Mouse (Mus musculus) left cerebral cortex, postnatal 10 days (tissue): ENCODE measurements around the gene Rnf10. TPM values are rescaled to one million over a fixed set of nuclear protein-coding genes. Genes with fewer than 3 reads are reported as not detected.

Experiments
- DNase-seq, 2 experiments: peaks; one replicate each; pipeline ENCODE4 v3.0.0; 2021 to 2022; ENCODE audit warnings: low spot score in 2 of 2, mixed read lengths in 1 of 2; ENCODE audit errors: extremely low spot score in 1 of 2
- intact Hi-C: fragments of 180-260 bp; cut with DNase I; formaldehyde crosslinking; loops from one replicate; pipeline ENCODE4 v1.15.1; 2025
- total RNA-seq, 2 experiments: library from RNA; stranded (reverse); gene quantifications; 2 replicates each; pipeline ENCODE4 v1.2.3; 2021

The Rnf10 gene
- total RNA-seq, 2 experiments from 2014 or later, result 256 to 269 TPM

GRCm38 (mm10) chr5:115256909-115257546 lies 15.7 kb downstream of the Rnf10 start:
- intact Hi-C loops, result no loop called here
- DNase-seq, result peak in 1 of 2 experiments; percentile 13

- DNase-seq, result no peak
- intact Hi-C loops, result no loop called here
Measured at GRCm38 (mm10) chr5:115255472-115255871, 17.2 kb downstream of the Rnf10 start.

GRCm38 (mm10) chr5:115240191-115240590 lies 32.5 kb downstream of the Rnf10 start:
- intact Hi-C loops, result no loop called here
- peak in 1 of 2 experiments; percentile 22 for DNase-seq

GRCm38 (mm10) chr5:115238729-115239195 lies 33.9 kb downstream of the Rnf10 start:
- DNase-seq, result peak in 1 of 2 experiments; percentile 69
- intact Hi-C loops, result loop anchor here (5.0 kb wide), 2 partner anchors 111 to 261 kb away; no protein-coding TSS in a partner anchor

- peak; percentile 84 to 94 for DNase-seq
- intact Hi-C loops, result loop anchor here (5.0 kb wide), 2 partner anchors 111 to 261 kb away; no protein-coding TSS in a partner anchor
Measured at GRCm38 (mm10) chr5:115237803-115238728, 34.6 kb downstream of the Rnf10 start.

- DNase-seq, result peak; percentile 88 to 92
- intact Hi-C loops, result loop anchor here (5.0 kb wide), 2 partner anchors 109 to 259 kb away; no protein-coding TSS in a partner anchor
Measured at GRCm38 (mm10) chr5:115235786-115236263, 36.9 kb downstream of the Rnf10 start, which contains the start of gene Pop5. Gene Pop5 (plus strand): TSS chr5:115235836.

GRCm38 (mm10) chr5:115235323-115235771 lies 37.4 kb downstream of the Rnf10 start:
- intact Hi-C loops, result loop anchor here (5.0 kb wide), 2 partner anchors 108 to 258 kb away; no protein-coding TSS in a partner anchor
- peak; percentile 57 to 85 for DNase-seq

- intact Hi-C loops, result loop anchor here (5.0 kb wide), 2 partner anchors 42 to 62 kb away; partner anchors contain the start of gene Cabp1
- DNase-seq, result no peak
Measured at GRCm38 (mm10) chr5:115234519-115234918, 38.2 kb downstream of the Rnf10 start.

- intact Hi-C loops, result loop anchor here (5.0 kb wide), 2 partner anchors 41 to 61 kb away; partner anchors contain the start of gene Cabp1
- DNase-seq, result no peak
Measured at GRCm38 (mm10) chr5:115233031-115233780, 39.5 kb downstream of the Rnf10 start.

- DNase-seq, result no peak
- intact Hi-C loops, result loop anchor here (5.0 kb wide), 2 partner anchors 40 to 60 kb away; partner anchors contain the start of gene Cabp1
Measured at GRCm38 (mm10) chr5:115232516-115232915, 40.2 kb downstream of the Rnf10 start.

- DNase-seq, result no peak
- intact Hi-C loops, result loop anchor here (5.0 kb wide), 2 partner anchors 39 to 59 kb away; partner anchors contain the start of gene Cabp1
Measured at GRCm38 (mm10) chr5:115231552-115232120, 41.1 kb downstream of the Rnf10 start.

GRCm38 (mm10) chr5:115230830-115231551 lies 41.7 kb downstream of the Rnf10 start:
- peak in 1 of 2 experiments; percentile 71 for DNase-seq
- intact Hi-C loops, result loop anchor here (5.0 kb wide), 2 partner anchors 39 to 59 kb away; partner anchors contain the start of gene Cabp1

- no peak for DNase-seq
- intact Hi-C loops, result no loop called here
Measured at GRCm38 (mm10) chr5:115222485-115222884, 50.2 kb downstream of the Rnf10 start.

GRCm38 (mm10) chr5:115220931-115221640 lies 51.6 kb downstream of the Rnf10 start:
- no peak for DNase-seq
- intact Hi-C loops, result no loop called here

- intact Hi-C loops, result no loop called here
- DNase-seq, result no peak
Measured at GRCm38 (mm10) chr5:115217998-115218397, 54.7 kb downstream of the Rnf10 start.
